Mouse (Mus musculus) ZHBTc4 (cell line): ENCODE results near the gene Xirp1.
"Not testable (repeated sequence)": the region's sequence is repeated elsewhere in the genome, so short reads cannot be mapped to it uniquely, and the experiment has no call there.

Source experiments
- DNase-seq: peaks from one replicate; pipeline ENCODE4 v3.0.0-alpha.2; 2011; ENCODE audit warnings: low read depth, low spot score

Gene Xirp1

DNA sequence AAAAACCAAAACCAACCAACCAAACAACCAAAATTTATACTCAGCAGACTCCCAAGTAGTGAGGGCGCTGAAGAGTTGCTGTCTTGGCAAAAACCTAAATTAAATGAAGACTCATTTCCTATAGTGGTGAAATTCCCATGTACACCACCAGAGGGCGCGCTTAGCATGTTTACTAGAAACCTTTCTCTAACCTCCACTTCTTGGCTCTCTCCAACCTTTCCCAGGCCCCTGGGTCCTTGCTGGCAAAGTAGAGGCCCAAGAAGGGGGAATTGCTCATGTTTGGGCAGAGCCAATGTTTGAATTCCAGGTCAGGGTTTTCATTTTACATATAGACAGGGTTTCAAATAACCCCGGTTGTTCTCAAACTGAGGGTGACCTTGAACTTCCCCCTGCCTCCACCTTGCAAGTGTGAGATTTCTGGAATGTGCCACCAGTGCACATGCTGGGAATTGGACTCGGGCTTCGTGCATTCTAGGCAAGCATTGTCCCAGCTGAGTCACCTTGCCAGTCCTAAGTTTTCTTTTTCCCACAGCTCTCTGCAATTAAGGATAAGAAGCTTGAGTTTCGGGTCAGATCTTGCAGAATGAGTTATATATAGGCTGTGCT lies 3.0 kb downstream of the Xirp1 start:
- DNase-seq, result peak; percentile 86

DNA sequence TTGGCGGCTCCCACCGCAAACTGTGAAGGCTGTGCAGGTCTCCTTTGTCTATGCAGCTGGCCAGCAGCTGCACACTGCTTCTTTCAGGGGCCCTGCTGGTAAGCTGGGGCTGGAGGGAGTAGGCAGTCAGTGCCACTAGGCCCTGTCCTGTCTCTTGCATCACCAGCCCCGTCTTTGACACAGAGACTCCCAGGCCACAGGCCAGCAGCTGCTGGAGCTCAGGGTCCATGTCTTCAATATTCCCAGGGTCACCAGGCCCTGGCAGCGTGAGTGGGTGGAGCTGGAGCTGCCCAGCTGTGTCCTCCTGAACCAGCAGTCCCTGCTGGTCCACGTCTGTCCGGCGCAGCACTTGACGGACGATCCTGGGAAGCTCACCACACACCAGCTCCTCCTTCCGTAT lies 6.4 kb downstream of the Xirp1 start:
- DNase-seq, result no peak

DNA sequence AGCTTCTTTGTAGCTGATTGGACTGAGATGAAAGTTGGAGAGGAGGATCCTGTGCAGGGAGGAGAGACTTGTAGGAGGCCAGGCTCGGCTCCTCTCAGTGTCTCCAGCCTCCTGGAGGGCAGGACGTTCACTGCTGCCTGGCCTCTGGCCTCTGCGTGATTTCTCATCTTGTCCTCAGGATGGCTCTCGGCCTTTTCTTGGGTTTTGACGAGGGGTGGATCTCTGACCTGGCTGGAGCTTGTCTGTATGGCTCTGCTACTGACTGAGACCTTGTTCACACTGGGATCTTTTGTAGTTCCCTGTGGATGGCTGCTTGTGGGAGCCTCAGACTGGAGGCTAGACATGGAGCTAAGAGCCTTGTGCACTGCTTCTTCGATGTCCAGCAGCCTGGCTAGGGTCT lies 8.6 kb downstream of the Xirp1 start:
- no peak for DNase-seq

GRCm38 (mm10) chr9:120013251-120013820 lies 10.1 kb downstream of the Xirp1 start:
- DNase-seq, result peak; percentile 76

DNA sequence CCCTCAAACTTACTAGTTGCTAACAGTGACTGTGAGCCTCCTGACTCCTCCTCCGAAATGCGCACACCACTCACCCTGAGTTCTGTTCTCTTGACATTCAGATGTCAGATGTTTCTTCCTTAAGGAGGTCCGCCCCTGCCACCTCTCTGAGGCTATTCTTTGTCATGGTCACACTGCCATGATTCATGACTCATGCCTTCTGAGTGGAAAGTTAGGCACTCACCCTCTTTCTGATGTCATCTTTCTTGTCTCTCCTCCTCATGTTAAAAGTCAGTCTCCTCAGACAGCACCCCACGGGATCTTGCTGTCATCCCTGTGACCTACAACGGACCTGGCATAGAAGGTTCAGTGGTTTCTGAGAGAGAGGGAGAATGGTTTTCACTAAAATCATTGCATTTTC lies 10.6 kb downstream of the Xirp1 start:
- DNase-seq, result peak; percentile 44

DNA sequence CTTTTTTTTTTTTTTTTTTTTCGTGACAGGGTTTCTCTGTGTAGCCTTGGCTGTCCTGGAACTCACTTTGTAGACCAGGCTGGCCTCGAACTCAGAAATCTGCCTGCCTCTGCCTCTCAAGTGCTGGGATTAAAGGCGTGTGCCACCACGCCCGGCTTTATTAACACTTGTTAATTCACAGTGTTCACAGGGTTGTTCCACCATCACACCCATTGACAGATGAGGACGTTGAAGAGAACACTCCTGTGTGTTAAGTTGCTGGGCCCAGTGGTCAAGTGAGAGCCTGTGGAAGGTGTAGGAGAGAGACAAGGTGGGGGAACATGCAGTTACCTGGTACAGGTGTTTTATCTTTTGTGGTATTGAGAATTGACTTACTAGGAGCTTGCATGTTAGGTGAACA lies 11.2 kb downstream of the Xirp1 start:
- DNase-seq, result not testable (repeated sequence)

DNA sequence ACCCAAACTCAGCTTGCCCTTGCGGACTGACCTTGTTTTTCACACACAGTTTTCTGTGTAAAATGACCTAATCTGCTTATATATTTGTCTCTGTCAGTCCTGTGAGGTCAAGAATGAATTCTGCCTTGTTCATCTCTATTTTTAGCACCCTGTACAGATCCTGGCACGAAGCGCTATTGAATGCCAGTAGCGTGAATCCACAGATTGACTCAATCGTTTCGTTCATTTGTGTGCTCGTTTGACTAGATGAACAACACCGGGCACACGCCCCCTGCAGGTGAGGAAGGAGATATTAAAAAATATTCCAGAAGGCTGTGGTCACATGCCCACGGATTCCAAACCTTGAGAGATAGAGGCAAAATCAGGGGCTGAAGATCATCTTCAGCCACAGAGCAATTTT lies 11.9 kb downstream of the Xirp1 start:
- DNase-seq, result peak; percentile 90

DNA sequence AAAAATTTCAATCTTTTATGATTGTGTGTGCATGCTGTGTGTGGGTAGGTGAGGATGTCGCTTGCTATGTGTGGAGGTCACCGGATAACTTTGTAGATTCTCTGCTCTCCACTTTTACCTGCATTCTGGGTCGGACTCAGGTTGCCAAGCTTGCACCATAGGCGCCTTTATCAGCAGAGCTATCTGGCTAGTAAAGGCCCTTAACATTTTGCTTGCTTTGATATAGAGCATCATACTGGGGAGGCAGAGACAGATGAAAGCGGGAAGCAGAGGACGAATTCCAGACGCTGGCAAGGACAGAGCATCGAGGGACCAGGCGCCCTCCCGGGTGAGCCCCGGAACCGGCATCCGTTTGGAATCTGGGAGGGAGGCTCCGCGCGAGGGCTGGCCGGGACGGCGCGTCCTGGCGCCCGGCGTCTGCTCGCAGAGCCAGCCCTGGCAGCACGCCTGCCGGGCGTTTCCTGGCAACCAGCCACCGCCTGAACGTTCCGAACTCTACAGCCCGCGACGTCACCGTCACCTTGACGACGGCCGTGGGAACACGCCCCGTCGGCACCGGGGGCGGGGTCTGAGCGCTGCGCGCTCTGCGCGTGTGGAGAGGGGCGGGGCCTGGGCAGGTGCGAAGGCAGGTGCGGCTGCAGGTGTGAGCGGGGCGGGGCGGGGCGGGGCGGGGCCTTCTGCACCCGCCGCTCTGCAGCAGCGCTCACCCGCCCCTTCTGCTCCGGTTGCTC lies 12.5 kb downstream of the Xirp1 start:
- peak; percentile 98 for DNase-seq

DNA sequence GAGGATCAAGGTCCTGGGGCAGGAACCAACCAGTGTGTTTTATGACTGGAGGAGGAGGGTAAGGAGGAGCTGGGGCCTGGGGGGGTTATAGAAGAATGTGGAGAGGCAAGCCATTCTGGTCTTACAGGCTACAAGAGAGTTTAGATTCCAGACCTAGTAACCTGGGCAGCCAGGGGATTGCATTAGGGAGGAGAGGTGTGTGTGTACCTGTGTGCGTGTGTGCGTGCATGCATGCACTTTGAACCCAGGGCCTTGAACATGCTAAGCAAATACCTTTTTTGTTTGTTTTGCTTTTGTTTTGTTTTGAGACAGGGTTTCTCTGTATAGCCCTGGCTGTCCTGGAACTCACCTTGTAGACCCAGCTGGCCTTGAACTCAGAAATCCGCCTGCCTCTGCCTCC lies 13.5 kb downstream of the Xirp1 start:
- DNase-seq, result no peak

DNA sequence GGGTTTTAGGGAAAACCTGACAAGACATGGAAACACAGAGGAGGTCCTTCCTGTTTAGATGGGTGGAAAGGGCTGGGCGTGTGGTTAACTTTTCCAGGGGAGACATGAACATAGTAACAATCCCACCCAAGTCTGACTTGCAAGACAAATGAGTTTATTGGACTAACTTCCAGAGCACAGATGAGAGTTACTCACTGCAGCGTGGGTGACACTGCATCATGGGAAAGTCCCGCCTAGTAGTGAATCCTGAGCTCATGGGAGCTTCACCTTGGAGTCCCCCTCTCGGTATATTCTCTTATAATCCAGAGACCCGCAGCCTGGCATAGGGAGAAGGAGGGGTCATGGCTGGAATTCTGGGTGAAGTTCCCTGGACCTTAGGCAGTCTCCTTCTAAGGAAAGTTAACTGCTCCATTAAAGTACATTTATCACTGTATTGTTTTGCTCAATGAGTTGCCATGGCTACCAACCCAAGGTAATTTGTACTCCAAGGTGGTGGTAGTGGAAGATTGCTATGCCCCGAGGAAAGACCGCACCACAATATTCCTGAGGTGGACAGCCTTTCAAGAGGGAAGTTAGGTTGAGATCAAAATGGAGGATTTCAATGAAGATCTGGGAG lies 14.1 kb downstream of the Xirp1 start:
- DNase-seq, result peak; percentile 68

- peak; percentile 90 for DNase-seq
Observed at GRCm38 (mm10) chr9:120007833-120008232, 15.6 kb downstream of the Xirp1 start.

GRCm38 (mm10) chr9:120005936-120006335 lies 17.5 kb downstream of the Xirp1 start:
- peak; percentile 96 for DNase-seq

GRCm38 (mm10) chr9:120002893-120003292 lies 20.5 kb downstream of the Xirp1 start:
- no peak for DNase-seq

DNA sequence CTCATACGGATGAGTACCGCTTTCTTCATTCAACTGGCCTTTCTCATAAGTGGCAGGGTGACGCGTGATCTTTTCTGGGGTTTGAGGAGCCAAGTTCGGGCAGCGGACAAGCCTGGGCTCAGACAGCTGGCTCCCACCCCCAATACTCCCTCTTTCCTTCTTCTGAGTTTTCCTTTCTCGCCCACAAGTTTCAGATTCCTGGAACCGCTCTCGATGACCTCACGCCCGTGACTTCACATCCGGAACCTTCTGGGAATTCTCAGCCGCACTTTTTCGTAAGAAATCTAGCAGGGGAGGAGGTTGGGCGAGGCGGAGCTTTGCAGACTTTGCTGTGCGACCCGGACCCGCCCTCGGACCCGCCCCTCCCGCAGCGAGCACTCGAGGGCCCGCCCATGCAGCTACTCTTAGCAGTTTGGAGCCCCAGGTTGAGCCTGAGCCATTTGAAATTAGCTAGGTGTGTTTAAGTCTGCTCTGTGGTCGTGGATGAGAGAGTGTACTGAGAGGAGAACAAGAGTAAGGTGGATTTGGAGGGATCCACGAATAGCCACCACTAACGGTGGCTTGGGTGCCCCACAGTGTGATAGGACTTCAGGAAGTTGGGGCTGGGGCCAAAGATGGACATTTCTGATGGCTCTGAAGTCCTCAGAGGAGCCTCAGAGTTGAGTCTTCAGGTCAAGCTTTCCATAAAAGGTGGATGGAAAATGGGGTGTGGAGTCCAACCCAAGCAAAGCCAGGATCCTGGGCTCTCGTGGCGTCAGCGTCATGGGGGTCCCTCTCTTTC lies 21.3 kb downstream of the Xirp1 start:
- peak; percentile 97 for DNase-seq

- no peak for DNase-seq
Observed at GRCm38 (mm10) chr9:120000761-120001160, 22.6 kb downstream of the Xirp1 start.

- DNase-seq, result no peak
Observed at GRCm38 (mm10) chr9:119999636-120000035, 23.8 kb downstream of the Xirp1 start.

DNA sequence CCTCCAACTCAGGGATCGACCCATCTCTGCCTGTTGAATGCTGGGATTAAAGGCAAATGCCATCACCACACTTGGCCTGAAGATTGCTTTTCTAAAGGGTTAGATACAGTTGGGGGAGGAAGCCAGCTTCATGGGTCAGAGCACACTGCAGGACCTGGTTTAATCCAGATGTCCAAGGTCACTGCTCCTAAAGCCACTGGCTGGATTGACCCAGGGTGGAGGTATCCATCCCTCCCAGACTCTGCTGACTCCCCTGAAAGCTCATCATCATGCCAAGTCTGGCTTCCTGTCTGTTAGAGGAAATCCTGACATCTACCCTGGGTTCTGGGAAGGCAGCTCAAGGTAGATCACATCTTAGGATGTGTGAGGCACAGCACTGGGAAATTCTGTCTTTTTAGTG lies 24.6 kb downstream of the Xirp1 start:
- DNase-seq, result no peak

DNA sequence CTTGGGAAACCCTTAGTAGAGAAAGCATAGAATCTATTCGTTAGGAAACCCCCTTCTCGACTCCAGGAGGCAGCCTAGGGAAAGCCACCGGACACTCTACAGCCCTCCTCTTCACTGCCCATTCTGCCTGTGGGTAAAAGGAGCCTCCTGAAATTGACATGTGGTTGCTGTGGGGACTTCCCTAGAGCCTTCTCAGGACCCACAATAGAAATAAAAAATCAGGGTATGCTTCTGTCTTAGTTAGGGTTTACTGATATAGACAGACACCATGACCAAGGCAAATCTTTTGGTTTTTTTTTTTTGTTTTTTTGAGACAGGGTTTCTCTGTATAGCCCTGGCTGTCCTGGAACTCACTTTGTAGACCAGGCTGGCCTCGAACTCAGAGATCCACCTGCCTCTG lies 27.3 kb downstream of the Xirp1 start:
- no peak for DNase-seq

GRCm38 (mm10) chr9:119994207-119994606 lies 29.2 kb downstream of the Xirp1 start:
- DNase-seq, result peak; percentile 88

DNA sequence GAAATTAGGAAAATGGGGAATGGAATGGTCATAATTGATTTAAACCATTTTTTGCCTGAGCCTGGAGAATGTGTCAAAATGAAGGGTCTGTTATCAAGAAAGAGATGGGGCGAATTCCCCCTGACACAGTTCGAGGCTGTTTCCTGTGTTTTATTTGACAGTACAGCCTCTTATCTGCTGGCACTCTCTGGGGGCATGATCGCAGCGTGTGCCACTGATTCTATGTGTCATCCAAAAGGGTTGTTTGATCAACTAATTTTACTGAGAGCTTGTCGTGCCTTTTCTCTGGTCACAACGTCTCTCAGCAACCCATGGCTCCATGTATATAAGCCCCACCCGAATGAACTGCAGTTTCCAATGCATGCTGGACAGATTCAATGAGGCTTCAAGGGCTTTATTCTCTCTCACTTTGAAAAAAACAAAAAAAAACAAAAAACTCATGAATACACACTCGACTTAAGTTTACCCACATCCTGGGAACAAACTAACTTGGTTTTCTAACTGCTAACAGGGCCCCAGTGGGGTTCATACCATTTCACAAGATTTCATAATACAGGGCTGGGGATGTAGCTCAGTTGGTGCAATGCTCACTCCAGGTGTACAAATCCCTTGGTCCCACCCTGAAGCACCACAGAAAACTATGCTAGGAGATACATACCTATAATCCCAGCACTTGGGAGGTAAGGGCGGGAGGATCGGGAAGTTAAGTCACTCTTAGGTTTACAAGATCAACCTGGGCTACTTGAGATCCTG lies 30.1 kb downstream of the Xirp1 start:
- no peak for DNase-seq

DNA sequence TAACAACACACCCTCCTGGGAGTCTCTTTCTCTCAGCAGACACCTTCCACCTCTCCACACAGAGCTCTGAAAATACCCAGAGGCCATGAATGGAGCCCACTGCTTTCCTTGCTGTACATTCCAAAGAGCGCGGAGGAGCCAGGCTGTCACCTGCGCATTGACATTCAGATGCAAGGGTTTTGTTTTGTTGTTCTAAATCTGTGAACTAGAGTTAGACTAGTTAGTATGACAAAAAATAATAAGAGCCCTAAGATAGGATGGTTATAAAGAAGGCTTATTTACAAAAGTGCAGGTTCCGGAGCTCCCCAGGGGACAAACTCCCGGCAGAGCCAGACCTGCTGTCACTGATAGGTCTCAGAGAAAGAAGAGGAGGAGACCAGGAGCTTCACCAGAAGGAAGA lies 32.1 kb downstream of the Xirp1 start:
- DNase-seq, result peak; percentile 87
